Mouse (Mus musculus) frontal cortex, postnatal 36 days (tissue): Measurements from ENCODE around the gene Psmc3.
"Not testable (repeated sequence)": the region's sequence is repeated elsewhere in the genome, so short reads cannot be mapped to it uniquely, and the experiment has no call there.

Source experiments
- DNase-seq, 2 experiments: peaks; one replicate each; pipeline ENCODE4 v3.0.0; 2022; ENCODE audit warnings: low spot score in 2 of 2

Psmc3 gene

GRCm38 (mm10) chr2:91053934-91054382 lies at the start of gene Psmc3:
TSS of gene Psmc3 (plus strand) at chr2:91054009.
- peak; percentile 94 to 96 for DNase-seq

- no peak for DNase-seq
Observed at GRCm38 (mm10) chr2:91008536-91008935, 45.3 kb upstream of the Psmc3 start.

DNA sequence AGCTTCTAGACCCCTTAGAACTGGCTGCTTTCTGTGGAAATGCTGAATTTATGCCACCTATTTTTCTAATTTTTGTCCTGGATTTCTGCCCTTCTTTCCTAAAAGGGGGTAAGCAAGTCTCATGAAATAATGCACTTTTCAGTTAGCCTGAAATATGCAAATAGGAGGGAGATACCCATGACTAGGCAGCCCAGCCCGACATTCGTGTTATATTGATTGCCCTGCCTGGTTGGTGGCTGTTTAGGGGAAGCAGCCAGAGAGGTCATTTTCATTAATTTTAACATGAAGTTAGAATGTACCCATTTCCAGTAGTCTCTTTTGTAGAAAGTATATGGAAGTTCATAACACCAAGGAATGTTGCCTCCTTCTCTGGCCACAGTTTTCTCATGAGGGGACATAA lies 39.9 kb upstream of the Psmc3 start:
- DNase-seq, result no peak

DNA sequence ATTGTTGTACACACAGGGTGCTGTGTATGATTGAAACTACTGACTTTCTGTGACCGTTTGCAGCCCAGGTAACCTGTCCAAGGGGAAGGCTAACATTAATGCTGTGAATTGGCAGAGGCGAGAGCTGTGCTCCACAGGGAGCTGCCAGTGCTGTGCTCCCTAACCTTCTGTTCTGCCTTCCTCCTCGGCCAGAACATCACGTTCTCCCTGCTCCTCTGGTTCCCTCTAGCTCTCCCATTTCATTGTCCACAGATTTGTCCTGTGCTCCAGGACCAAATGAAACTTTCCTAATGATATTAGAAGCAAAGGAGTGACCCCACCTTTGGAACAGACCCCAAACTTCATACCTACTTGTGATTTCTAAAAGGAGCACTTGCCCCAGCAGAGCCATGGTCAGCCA lies 38.4 kb upstream of the Psmc3 start:
- no peak for DNase-seq

- DNase-seq, result no peak
Observed at GRCm38 (mm10) chr2:91018061-91018788, 35.6 kb upstream of the Psmc3 start.

DNA sequence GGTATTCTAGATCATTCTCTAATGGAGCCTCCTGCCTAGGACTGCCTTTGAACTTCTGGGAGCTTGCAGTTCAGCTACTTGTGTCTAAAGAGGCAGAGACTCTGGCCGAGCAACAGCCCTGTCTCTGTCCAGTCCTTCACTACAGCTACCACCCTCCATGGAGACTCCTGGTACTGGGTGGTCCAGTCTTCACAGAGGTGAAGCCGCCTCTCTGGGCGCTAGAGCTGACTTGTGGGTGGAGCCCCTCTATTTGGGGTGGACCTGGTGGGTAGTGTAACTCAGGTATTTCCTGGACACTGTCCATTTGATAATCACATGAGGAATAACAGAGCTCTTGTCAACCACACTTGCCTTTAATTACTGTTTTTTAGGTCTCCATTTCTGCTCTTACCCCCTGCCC lies 33.9 kb upstream of the Psmc3 start:
- DNase-seq, result no peak

DNA sequence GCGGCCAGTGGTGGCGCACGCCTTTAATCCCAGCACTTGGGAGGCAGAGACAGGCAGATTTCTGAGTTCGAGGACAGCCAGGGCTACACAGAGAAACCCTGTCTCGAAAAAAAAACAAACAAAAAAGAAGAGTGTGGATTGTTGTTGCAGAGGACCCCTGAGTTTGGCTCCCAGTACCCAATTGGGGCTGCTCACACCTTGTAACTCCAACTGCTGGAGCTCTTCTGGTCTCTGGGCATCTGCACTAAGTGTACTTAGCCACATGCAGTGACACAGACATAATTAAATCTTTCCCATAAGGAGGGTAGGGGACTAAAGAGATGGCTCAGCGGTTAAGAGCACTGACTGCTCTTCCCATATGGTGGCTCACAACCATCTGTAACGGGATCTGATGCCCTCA lies 31.5 kb upstream of the Psmc3 start:
- not testable (repeated sequence) for DNase-seq

DNA sequence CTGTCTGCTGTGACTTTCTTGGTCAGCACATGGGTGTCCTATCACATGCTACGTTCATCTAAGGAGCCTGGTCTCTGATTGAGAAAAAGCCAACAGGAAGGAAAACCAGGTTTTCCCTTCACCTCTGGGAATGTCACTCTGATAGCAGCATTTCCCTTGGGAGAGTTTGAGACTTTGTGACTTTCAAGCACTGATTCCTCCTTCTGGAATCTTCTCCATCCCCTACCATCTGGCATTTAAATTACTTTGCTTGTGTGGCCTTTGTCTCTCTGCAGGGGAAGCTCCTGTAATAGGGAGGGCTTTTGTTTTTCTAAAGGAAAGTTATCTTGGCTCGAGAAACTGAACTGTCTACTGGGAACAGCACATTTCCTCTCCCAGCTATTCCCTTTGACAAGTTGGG lies 30.7 kb upstream of the Psmc3 start:
- DNase-seq, result no peak

DNA sequence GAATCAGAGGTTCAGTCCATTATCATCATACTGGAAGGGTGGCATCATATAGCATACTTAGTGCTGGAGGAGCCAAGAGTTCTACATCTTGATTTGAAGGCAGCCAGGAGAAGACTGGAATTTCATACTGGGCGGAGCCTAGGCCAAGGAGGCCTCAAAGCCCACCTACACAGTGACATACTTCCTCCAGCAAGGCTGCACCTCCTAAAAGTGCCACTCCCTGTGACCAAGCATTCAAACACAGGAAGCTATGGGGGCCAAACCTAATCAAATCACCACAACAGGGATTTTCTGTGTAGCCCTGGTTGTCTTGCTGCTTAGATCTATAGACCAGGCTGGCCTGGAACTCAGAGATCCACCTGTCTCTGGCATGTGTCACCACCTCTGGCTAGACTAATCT lies 29.9 kb upstream of the Psmc3 start:
- DNase-seq, result no peak

DNA sequence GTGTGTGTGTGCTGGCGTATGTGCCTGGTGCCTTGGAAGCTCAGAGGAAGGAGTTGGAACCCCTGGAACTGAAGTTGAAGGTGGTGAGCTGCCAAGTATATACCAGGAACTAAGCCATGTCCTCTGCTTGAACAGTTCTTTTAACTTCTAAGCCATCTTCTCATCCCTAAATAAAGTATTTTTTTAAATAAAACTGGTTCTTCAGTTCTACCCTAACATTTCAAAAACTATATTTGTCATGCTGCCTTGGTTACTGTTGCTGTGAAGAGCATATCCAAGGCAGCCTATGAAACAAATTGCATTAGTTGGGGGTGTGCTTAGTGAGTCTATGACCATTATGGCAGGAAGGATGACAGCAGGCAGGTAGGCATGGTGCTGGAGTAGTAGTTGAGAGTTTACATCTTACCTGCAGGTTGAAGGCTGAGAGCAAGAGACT lies 28.7 kb upstream of the Psmc3 start:
- peak in 1 of 2 experiments; percentile 58 for DNase-seq

- no peak for DNase-seq
Observed at GRCm38 (mm10) chr2:91026491-91026890, 27.3 kb upstream of the Psmc3 start.

DNA sequence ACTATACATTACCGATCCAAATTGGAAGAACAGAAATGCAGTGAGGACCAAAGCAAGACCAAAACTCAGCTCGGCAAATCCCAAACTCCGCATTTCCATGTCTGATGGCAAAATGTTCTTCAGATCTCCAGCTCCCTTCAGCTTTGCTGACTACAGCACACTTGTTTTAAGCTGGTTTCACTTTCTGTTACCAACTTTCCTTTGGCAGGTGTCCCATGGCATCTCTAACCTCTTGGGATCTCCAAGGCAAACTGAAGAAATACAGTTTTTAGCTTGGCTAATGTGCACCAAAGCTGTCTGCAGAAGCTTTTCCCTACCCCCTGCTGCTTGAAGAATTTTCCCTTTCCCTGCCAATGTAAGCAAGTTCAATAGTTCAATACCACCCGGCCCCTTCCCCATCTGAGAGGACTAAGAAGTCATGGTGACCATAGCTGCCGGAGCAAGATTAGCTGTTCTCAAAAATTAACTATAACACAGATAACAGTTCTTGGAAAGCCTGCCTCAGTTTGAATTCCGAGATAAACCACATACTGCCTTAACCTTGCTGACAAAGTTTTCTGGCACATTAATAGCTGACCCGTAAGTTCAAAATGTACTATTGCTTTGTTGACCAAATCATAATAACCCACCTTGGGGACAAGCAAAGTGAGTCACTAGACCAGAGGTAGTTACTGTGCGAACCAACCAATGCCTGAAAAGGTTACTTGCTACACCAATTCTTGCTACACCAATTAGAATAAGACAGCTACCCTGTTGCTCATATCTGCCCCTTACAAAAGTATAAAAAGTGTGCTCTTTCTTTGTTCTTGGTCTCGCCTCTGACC lies 26.2 kb upstream of the Psmc3 start:
- DNase-seq, result no peak

- no peak for DNase-seq
Observed at GRCm38 (mm10) chr2:91031216-91031615, 22.6 kb upstream of the Psmc3 start.

GRCm38 (mm10) chr2:91033000-91033399 lies 20.8 kb upstream of the Psmc3 start:
- DNase-seq, result no peak

DNA sequence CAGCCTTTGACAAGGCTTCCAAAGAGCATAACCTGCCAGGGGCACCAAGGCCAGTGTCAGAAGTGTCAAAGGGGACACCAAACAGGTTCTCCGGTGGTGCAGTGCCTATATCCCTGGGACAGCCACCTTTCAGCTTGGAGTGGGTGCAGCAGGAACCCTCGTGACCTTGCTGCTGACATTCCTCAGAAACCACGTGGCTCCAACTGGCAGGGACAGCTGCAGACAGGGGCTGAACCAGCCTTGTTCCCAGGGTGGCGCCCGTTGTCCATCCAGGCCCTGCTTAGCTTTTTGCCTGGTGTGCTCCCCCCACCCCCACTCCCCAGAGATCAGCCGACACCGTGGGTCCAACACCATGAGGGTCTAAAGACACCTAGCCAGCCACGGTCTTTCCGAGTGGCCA lies 18.4 kb upstream of the Psmc3 start, which contains the start of gene Rapsn:
Rapsn (plus strand) TSS at position 236 of the 400 bp plus-strand sequence.
- no peak for DNase-seq

- no peak for DNase-seq
Observed at GRCm38 (mm10) chr2:91041786-91042185, 12.0 kb upstream of the Psmc3 start.

- DNase-seq, result no peak
Observed at GRCm38 (mm10) chr2:91042651-91043398, 11.0 kb upstream of the Psmc3 start.

DNA sequence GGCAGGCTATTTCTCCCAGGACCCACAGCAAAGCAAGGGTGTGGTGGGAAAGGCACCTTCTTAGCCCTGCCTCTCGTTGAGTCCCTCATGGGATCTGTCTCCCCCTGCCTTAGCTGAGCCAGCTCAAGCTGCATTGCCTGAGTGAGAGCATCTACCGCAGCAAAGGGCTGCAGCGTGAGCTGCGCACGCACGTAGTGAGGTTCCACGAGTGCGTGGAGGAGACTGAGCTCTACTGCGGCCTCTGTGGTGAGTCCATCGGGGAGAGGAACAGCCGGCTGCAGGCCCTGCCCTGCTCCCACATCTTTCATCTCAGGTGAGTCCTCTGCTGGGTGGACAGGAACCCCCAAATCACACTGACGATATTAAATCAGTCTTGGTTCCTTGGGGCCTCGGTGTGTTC lies 9.1 kb upstream of the Psmc3 start:
- DNase-seq, result no peak

GRCm38 (mm10) chr2:91045805-91046204 lies 8.0 kb upstream of the Psmc3 start:
- not testable (repeated sequence) for DNase-seq

DNA sequence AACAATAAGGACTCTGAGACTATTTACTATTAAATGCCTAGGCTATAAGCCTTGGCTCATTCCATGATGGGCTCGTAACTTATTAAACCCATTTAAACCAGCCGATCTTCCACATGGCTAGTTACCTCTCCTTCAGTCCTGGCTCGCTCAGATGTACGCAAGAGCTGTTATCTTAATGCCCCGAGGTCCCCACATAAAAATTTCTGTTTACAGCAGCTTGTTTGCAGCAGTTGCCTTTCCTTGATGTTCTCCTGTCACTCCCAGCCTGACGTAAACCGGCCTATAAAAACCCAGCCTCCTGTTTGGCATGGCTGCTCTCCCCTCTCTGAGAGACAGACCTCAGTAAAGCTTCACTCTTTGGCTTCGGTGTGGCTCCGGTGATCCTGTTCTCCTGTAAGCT lies 6.5 kb upstream of the Psmc3 start:
- no peak for DNase-seq

GRCm38 (mm10) chr2:91051917-91052316 lies 1.9 kb upstream of the Psmc3 start:
- no peak for DNase-seq

DNA sequence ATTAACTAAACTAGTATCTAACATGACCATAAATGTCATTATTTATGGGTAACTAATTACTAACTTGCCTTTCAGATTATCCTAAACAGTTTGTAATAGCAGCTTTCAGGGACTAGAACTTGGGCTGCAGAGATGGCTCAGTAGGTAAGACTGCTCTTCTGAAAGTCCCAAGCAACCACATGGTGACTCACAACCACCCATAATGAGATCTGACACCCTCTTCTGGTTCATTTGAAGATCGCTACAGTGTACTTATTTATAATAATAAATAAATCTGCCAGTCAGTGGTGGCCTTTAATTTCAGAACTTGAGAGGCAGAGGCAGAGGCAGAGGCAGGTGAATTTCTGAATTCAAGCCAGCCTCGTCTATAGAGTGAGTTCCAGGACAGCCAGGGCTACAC lies 1.1 kb upstream of the Psmc3 start:
- DNase-seq, result no peak
